Mouse (Mus musculus) megakaryocyte, embryonic 14.5 days (primary cell): ENCODE data around the gene Hvcn1.

Experiments
- FLI1 ChIP-seq: IDR thresholded peaks from 2 replicates; pipeline ENCODE4 v1.6.1; 2012; ENCODE audit warnings: low read length, inconsistent platforms, mixed read lengths
- GATA1 ChIP-seq: IDR thresholded peaks from 3 replicates; pipeline ENCODE4 v1.6.1; 2012; ENCODE audit warnings: mixed read lengths, low read length, inconsistent platforms, borderline replicate concordance

GRCm38 (mm10) chr5:122221085-122221484 is 14.5 kb downstream of the Hvcn1 start:
- TF ChIP-seq GATA1, result no peak
- TF ChIP-seq FLI1, result no peak
